Mouse (Mus musculus): Measurements from ENCODE around the gene Brinp3. TPM values are rescaled to one million over a fixed set of nuclear protein-coding genes. Genes with fewer than 3 reads are reported as not detected.

The Brinp3 gene
- polyA plus RNA-seq, 1 experiment, result 1.8 TPM

- no peaks in the 10 kb centered on the region for H3K4me1 ChIP-seq (ENCODE audit: control insufficient read depth, insufficient read depth, low read length)
- 59% methylated on average over 4 of the region's 4 CpGs for WGBS
- TF ChIP-seq CTCF (IDR thresholded peaks at IDR 0.05; ENCODE audit: control insufficient read depth, insufficient read depth, low read length) (no peak), POLR2A (IDR thresholded peaks at IDR 0.05; ENCODE audit: borderline replicate concordance, control insufficient read depth, low read depth, low read length) (no peak)
- H3K27ac ChIP-seq (ENCODE audit: control insufficient read depth, insufficient read depth, low read depth, low read length, poor library complexity), result no peak overlapping the region
- no peak overlapping the region for H3K4me3 ChIP-seq (replicated peaks; ENCODE audit: control insufficient read depth, low read depth, low read length)
These were observed 313.2 kb downstream of the Brinp3 start for GRCm38 (mm10) chr1:146807765-146808164.

- Histone ChIP-seq H3K4me1 (ENCODE audit: control insufficient read depth, insufficient read depth, low read length) (no peaks in the 10 kb centered on the region), H3K4me3 (replicated peaks; ENCODE audit: control insufficient read depth, low read depth, low read length) (no peak overlapping the region), H3K27ac (ENCODE audit: control insufficient read depth, insufficient read depth, low read depth, low read length, poor library complexity) (no peak overlapping the region)
- TF ChIP-seq CTCF (IDR thresholded peaks at IDR 0.05; ENCODE audit: control insufficient read depth, insufficient read depth, low read length) (no peak), POLR2A (IDR thresholded peaks at IDR 0.05; ENCODE audit: borderline replicate concordance, control insufficient read depth, low read depth, low read length) (no peak)
- 24% methylated on average over 1 of the region's 1 CpGs for WGBS
These were observed 339.3 kb downstream of the Brinp3 start for GRCm38 (mm10) chr1:146833888-146834287.

GRCm38 (mm10) chr1:146844087-146844486 lies 349.5 kb downstream of the Brinp3 start:
- H3K4me3 ChIP-seq (replicated peaks; ENCODE audit: control insufficient read depth, low read depth, low read length), result no peak overlapping the region
- no peaks in the 10 kb centered on the region for H3K4me1 ChIP-seq (ENCODE audit: control insufficient read depth, insufficient read depth, low read length)
- 61% methylated on average over 2 of the region's 2 CpGs for WGBS
- H3K27ac ChIP-seq (ENCODE audit: control insufficient read depth, insufficient read depth, low read depth, low read length, poor library complexity), result no peak overlapping the region
- no peak for TF ChIP-seq POLR2A (IDR thresholded peaks at IDR 0.05; ENCODE audit: borderline replicate concordance, control insufficient read depth, low read depth, low read length)
- TF ChIP-seq CTCF (IDR thresholded peaks at IDR 0.05; ENCODE audit: control insufficient read depth, insufficient read depth, low read length), result no peak

- TF ChIP-seq CTCF (IDR thresholded peaks at IDR 0.05; ENCODE audit: control insufficient read depth, insufficient read depth, low read length) (no peak), POLR2A (IDR thresholded peaks at IDR 0.05; ENCODE audit: borderline replicate concordance, control insufficient read depth, low read depth, low read length) (no peak)
- Histone ChIP-seq H3K27ac (ENCODE audit: control insufficient read depth, insufficient read depth, low read depth, low read length, poor library complexity) (no peak overlapping the region), H3K4me1 (ENCODE audit: control insufficient read depth, insufficient read depth, low read length) (no peaks in the 10 kb centered on the region), H3K4me3 (replicated peaks; ENCODE audit: control insufficient read depth, low read depth, low read length) (no peak overlapping the region)
- 77% methylated on average over 3 of the region's 3 CpGs for WGBS
These were observed 354.3 kb downstream of the Brinp3 start for GRCm38 (mm10) chr1:146848892-146849291.

GRCm38 (mm10) chr1:146850147-146850546 lies 355.6 kb downstream of the Brinp3 start:
- H3K4me1 ChIP-seq (ENCODE audit: control insufficient read depth, insufficient read depth, low read length), result no peaks in the 10 kb centered on the region
- no peak overlapping the region for H3K4me3 ChIP-seq (replicated peaks; ENCODE audit: control insufficient read depth, low read depth, low read length)
- H3K27ac ChIP-seq (ENCODE audit: control insufficient read depth, insufficient read depth, low read depth, low read length, poor library complexity), result no peak overlapping the region
- TF ChIP-seq POLR2A (IDR thresholded peaks at IDR 0.05; ENCODE audit: borderline replicate concordance, control insufficient read depth, low read depth, low read length) (no peak), CTCF (IDR thresholded peaks at IDR 0.05; ENCODE audit: control insufficient read depth, insufficient read depth, low read length) (no peak)
- WGBS, result 69% methylated on average over 2 of the region's 2 CpGs

GRCm38 (mm10) chr1:146898636-146899035 lies 404.1 kb downstream of the Brinp3 start:
- no peak overlapping the region for H3K4me3 ChIP-seq (replicated peaks; ENCODE audit: control insufficient read depth, low read depth, low read length)
- H3K4me1 ChIP-seq (ENCODE audit: control insufficient read depth, insufficient read depth, low read length), result no peaks in the 10 kb centered on the region
- no peak overlapping the region for H3K27ac ChIP-seq (ENCODE audit: control insufficient read depth, insufficient read depth, low read depth, low read length, poor library complexity)
- no peak for TF ChIP-seq POLR2A (IDR thresholded peaks at IDR 0.05; ENCODE audit: borderline replicate concordance, control insufficient read depth, low read depth, low read length)
- no peak for TF ChIP-seq CTCF (IDR thresholded peaks at IDR 0.05; ENCODE audit: control insufficient read depth, insufficient read depth, low read length)

- Histone ChIP-seq H3K4me3 (replicated peaks; ENCODE audit: control insufficient read depth, low read depth, low read length) (no peak overlapping the region), H3K27ac (ENCODE audit: control insufficient read depth, insufficient read depth, low read depth, low read length, poor library complexity) (no peak overlapping the region), H3K4me1 (ENCODE audit: control insufficient read depth, insufficient read depth, low read length) (no peaks in the 10 kb centered on the region)
- WGBS, result 83% methylated on average over 9 of the region's 9 CpGs
- TF ChIP-seq CTCF (IDR thresholded peaks at IDR 0.05; ENCODE audit: control insufficient read depth, insufficient read depth, low read length) (no peak), POLR2A (IDR thresholded peaks at IDR 0.05; ENCODE audit: borderline replicate concordance, control insufficient read depth, low read depth, low read length) (no peak)
These were observed 407.1 kb downstream of the Brinp3 start for GRCm38 (mm10) chr1:146901691-146902090.

- TF ChIP-seq POLR2A (IDR thresholded peaks at IDR 0.05; ENCODE audit: borderline replicate concordance, control insufficient read depth, low read depth, low read length), result no peak
- no peak for TF ChIP-seq CTCF (IDR thresholded peaks at IDR 0.05; ENCODE audit: control insufficient read depth, insufficient read depth, low read length)
- Histone ChIP-seq H3K27ac (ENCODE audit: control insufficient read depth, insufficient read depth, low read depth, low read length, poor library complexity) (no peak overlapping the region), H3K4me1 (ENCODE audit: control insufficient read depth, insufficient read depth, low read length) (no peaks in the 10 kb centered on the region), H3K4me3 (replicated peaks; ENCODE audit: control insufficient read depth, low read depth, low read length) (no peak overlapping the region)
- WGBS, result 73% methylated on average over 6 of the region's 6 CpGs
These were observed 445.2 kb downstream of the Brinp3 start for GRCm38 (mm10) chr1:146939463-146940389.
